Mouse (Mus musculus): ENCODE measurements around the gene P2ry1. TPM values are rescaled to one million over a fixed set of nuclear protein-coding genes. Genes with fewer than 3 reads are reported as not detected.

P2ry1 gene
- total and polyA plus RNA-seq, 3 experiments: 9.1 to 9.2 TPM; not detected in 1

GRCm38 (mm10) chr3:61035633-61036032 is 33.0 kb downstream of the P2ry1 start (continued):
- TF ChIP-seq MEF2A (IDR thresholded peaks at IDR 0.05; ENCODE audit: extremely low read depth, insufficient replicate concordance, low read depth, low read length, poor library complexity, severe bottlenecking) (no peak), POLR2A (IDR thresholded peaks at IDR 0.05; ENCODE audit: control insufficient read depth in 1 of 2, insufficient read depth in 1 of 2, low read depth in 1 of 2, low read length in 2 of 2, poor library complexity in 1 of 2) (no peak), BHLHE40 (IDR thresholded peaks at IDR 0.05; ENCODE audit: borderline replicate concordance, low read depth, low read length) (no peak), SMC3 (IDR thresholded peaks at IDR 0.05; ENCODE audit: low read depth, low read length) (no peak), POLR2AphosphoS2 (IDR thresholded peaks at IDR 0.05; ENCODE audit: low read length) (no peak), ZC3H11A (IDR thresholded peaks at IDR 0.05; ENCODE audit: low read depth, low read length) (no peak), MAX (IDR thresholded peaks at IDR 0.05; ENCODE audit: low read length) (no peak), ZNF384 (IDR thresholded peaks at IDR 0.05; ENCODE audit: low read depth, low read length) (no peak), E2F4 (IDR thresholded peaks at IDR 0.05; ENCODE audit: borderline replicate concordance, low read depth, low read length) (no peak), NELFE (IDR thresholded peaks at IDR 0.05; ENCODE audit: low read depth, low read length) (no peak), GATA1 (IDR thresholded peaks at IDR 0.05; ENCODE audit: low read depth, low read length) (peak; percentile 51), UBTF (IDR thresholded peaks at IDR 0.05; ENCODE audit: borderline replicate concordance, insufficient read depth, low read depth, low read length) (no peak), ETS1 (IDR thresholded peaks at IDR 0.05; ENCODE audit: low read depth, low read length) (peak; percentile 66; the same call in 1 of the 2 replicates), RCOR1 (IDR thresholded peaks at IDR 0.05; ENCODE audit: low read depth, low read length) (peak; percentile 33; the same call in 1 of the 2 replicates), TAL1 (IDR thresholded peaks at IDR 0.05; ENCODE audit: low read length) (no peak), NRF1 (IDR thresholded peaks at IDR 0.05; ENCODE audit: insufficient read depth, low read depth, low read length, poor library complexity, severe bottlenecking) (no peak), USF2 (IDR thresholded peaks at IDR 0.05; ENCODE audit: borderline replicate concordance in 1 of 2, insufficient read depth in 1 of 2, low read depth in 1 of 2, low read length in 2 of 2) (no peak), MAZ (IDR thresholded peaks at IDR 0.05; ENCODE audit: low read depth, low read length) (no peak), KAT2A (conservative IDR thresholded peaks at IDR 0.05; ENCODE audit: low read depth, low read length) (no peak), TCF12 (IDR thresholded peaks at IDR 0.05; ENCODE audit: low read depth, low read length) (0 out of 2 replicates have a peak, but pooled peaks have one; percentile 32)

GRCm38 (mm10) chr3:61039916-61040315 is 37.3 kb downstream of the P2ry1 start:
- Histone ChIP-seq H3K27me3 (ENCODE audit: control insufficient read depth in 1 of 2, insufficient read depth in 2 of 2, low read length in 2 of 2) (no peaks in the 10 kb centered on the region), H3K27ac (ENCODE audit: control insufficient read depth, low read depth, low read length) (no peak overlapping the region), H3K9ac (ENCODE audit: control insufficient read depth, low read depth, low read length, poor library complexity, severe bottlenecking) (no peak overlapping the region), H3K4me1 (ENCODE audit: control insufficient read depth in 1 of 2, insufficient read depth in 2 of 2, low read length in 2 of 2) (peaks cover 6 to 25% of the 10 kb centered on the region in 2 experiments), H3K36me3 (ENCODE audit: control insufficient read depth in 1 of 2, insufficient read depth in 2 of 2, low read length in 2 of 2) (peaks cover 0 to 26% of the 10 kb centered on the region in 2 experiments; a peak in 2 of 4 replicates), H3K9me3 (replicated peaks; ENCODE audit: insufficient read depth, low read length) (no peaks in the 10 kb centered on the region), H3K4me3 (ENCODE audit: control insufficient read depth in 1 of 2, insufficient read depth in 1 of 2, low read depth in 2 of 2, low read length in 2 of 2) (no peak overlapping the region), H3K79me2 (ENCODE audit: control insufficient read depth, insufficient read depth, low read length, poor library complexity) (no peaks in the 10 kb centered on the region)
- TF ChIP-seq CHD2 (IDR thresholded peaks at IDR 0.05; ENCODE audit: low read length): no peak
- no peak for TF ChIP-seq RAD21 (IDR thresholded peaks at IDR 0.05; ENCODE audit: low read depth, low read length)
- TF ChIP-seq ZC3H11A (IDR thresholded peaks at IDR 0.05; ENCODE audit: low read depth, low read length): no peak
- TF ChIP-seq TBP (IDR thresholded peaks at IDR 0.05; ENCODE audit: low read depth, low read length): no peak
- TF ChIP-seq ELF1 (IDR thresholded peaks at IDR 0.05; ENCODE audit: low read depth, low read length): no peak
- TF ChIP-seq MYB (IDR thresholded peaks at IDR 0.05; ENCODE audit: low read depth, low read length): no peak
- no peak for TF ChIP-seq ZKSCAN1 (IDR thresholded peaks at IDR 0.05; ENCODE audit: low read depth, low read length)
- TF ChIP-seq GATA1 (IDR thresholded peaks at IDR 0.05; ENCODE audit: low read depth, low read length): no peak
- TF ChIP-seq TAL1 (IDR thresholded peaks at IDR 0.05; ENCODE audit: low read length): no peak
- no peak for TF ChIP-seq ZNF384 (IDR thresholded peaks at IDR 0.05; ENCODE audit: low read depth, low read length)
- no peak for TF ChIP-seq RCOR1 (IDR thresholded peaks at IDR 0.05; ENCODE audit: low read depth, low read length)
- no peak for TF ChIP-seq MAFK (IDR thresholded peaks at IDR 0.05; ENCODE audit: borderline replicate concordance, low read depth, low read length)
- no peak for TF ChIP-seq MAZ (IDR thresholded peaks at IDR 0.05; ENCODE audit: low read depth, low read length)
- no peak for TF ChIP-seq USF2 (IDR thresholded peaks at IDR 0.05; ENCODE audit: borderline replicate concordance in 1 of 2, insufficient read depth in 1 of 2, low read depth in 1 of 2, low read length in 2 of 2)
- no peak for DNase-seq (ENCODE audit: low read depth, low spot score)

Measured in MEL (cell line).